Mouse (Mus musculus): ENCODE measurements around the gene Usp3.

- TF ChIP-seq USF1 (IDR thresholded peaks at IDR 0.05; ENCODE audit: low read depth) (no peak), POLR2A (IDR thresholded peaks at IDR 0.05; ENCODE audit: insufficient read length, low read depth) (no peak), E2F4 (IDR thresholded peaks at IDR 0.05; ENCODE audit: insufficient read depth) (no peak), REST (IDR thresholded peaks at IDR 0.05; ENCODE audit: insufficient read depth, insufficient read length) (no peak), MAX (IDR thresholded peaks at IDR 0.05; ENCODE audit: low read depth) (no peak), TCF12 (IDR thresholded peaks at IDR 0.05; ENCODE audit: insufficient read depth, poor library complexity, severe bottlenecking) (no peak)
Observed at GRCm38 (mm10) chr9:66517746-66518145, 75.2 kb downstream of the Usp3 start.

Measured in myocyte (in vitro differentiated cells).